Mouse (Mus musculus) stomach, postnatal 0 days (tissue): Measurements from ENCODE around the gene Yy1.

Source experiments
- CTCF ChIP-seq: IDR thresholded peaks from 2 replicates; pipeline ENCODE4 v1.5.1; 2016; ENCODE audit warnings: antibody characterized with exemption, low read depth, mild to moderate bottlenecking, moderate library complexity
- EP300 ChIP-seq: optimal IDR thresholded peaks from 2 replicates; pipeline ENCODE3; 2016; ENCODE audit warnings: antibody characterized with exemption

GRCm38 (mm10) chr12:108765751-108766221 is 27.0 kb upstream of the Yy1 start:
- TF ChIP-seq CTCF (peak; percentile 32), EP300 (no peak)
